Mouse (Mus musculus) bone marrow, adult 2 months (tissue): ENCODE data around the gene Rfx1. TPM values are rescaled to one million over a fixed set of nuclear protein-coding genes. Genes with fewer than 3 reads are reported as not detected.

ENCODE experiments used
- H3K27ac ChIP-seq: fragments of 200-500 bp; 2 replicates; pipeline ENCODE4 v1.5.1; 2012; ENCODE audit warnings: low read depth, mild to moderate bottlenecking, control low read depth, inconsistent platforms, low read length; ENCODE audit not compliant: control insufficient read depth, poor library complexity, insufficient read depth
- H3K4me1 ChIP-seq: fragments of 200-500 bp; 2 replicates; pipeline ENCODE4 v1.6.1; 2011; ENCODE audit warnings: low read length; ENCODE audit not compliant: control insufficient read depth, insufficient read depth
- H3K4me3 ChIP-seq: fragments of 200-500 bp; replicated peaks from 2 replicates; pipeline ENCODE3; 2011; ENCODE audit warnings: mild to moderate bottlenecking, low read depth, low read length, control low read depth; ENCODE audit not compliant: control insufficient read depth
- CTCF ChIP-seq: fragments of 200-500 bp; IDR thresholded peaks from 2 replicates; pipeline ENCODE4 v1.5.1; 2011; ENCODE audit warnings: low read length, control low read depth; ENCODE audit not compliant: control insufficient read depth, insufficient read depth
- POLR2A ChIP-seq: fragments of 200-500 bp; IDR thresholded peaks from 2 replicates; pipeline ENCODE4 v1.6.1; 2011; ENCODE audit warnings: low read depth, mild to moderate bottlenecking, control low read depth, low read length, borderline replicate concordance; ENCODE audit not compliant: control insufficient read depth
- WGBS: fragments of 180-500 bp; shearing (Covaris S2); methylation state at CpG from one replicate; pipeline ENCODE4 v1.1.7; 2018; 5-methylcytosine and 5-hydroxymethylcytosine counted together
- polyA plus RNA-seq: library from polyadenylated mRNA; stranded (reverse); fragments of >200 nt; gene quantifications from 2 replicates; pipeline ENCODE4 v1.2.4, GENCODE M21; 2011; ENCODE audit warnings: low replicate concordance; ENCODE audit not compliant: missing spikeins, insufficient read depth, insufficient read length

The Rfx1 gene
- polyA plus RNA-seq, 1 experiment, result 20.7 TPM

DNA sequence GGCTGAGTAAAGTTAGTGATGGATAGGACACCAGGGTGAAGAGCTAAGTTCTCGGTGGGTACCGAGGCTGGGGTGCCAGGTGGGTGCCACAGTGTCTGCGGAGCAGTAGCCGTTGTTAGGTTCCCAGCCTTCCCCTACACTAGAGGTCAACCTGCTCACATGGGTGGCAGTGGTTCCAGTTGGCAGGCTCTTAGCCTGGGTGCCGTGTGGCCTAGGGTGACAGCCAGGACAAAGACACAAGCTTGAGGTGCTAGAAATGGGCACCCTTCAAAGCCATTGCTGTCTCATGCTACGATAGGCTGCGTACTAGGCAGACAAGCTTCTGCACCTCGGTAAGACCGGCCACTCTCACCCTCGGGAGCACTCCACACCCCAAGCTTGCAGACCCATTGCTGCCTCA lies 5.7 kb downstream of the Rfx1 start:
- TF ChIP-seq POLR2A, result no peak
- no peak for TF ChIP-seq CTCF
- H3K4me3 ChIP-seq, result no peak overlapping the region
- H3K27ac ChIP-seq, result no peak overlapping the region
- H3K4me1 ChIP-seq, result peaks cover 2% of the 10 kb centered on the region; the same call in 1 of the 2 replicates
- WGBS, result 85% methylated on average over 10 of the region's 10 CpGs

- Histone ChIP-seq H3K4me3 (no peak overlapping the region), H3K4me1 (peaks cover 2% of the 10 kb centered on the region; the same call in 1 of the 2 replicates), H3K27ac (no peak overlapping the region)
- TF ChIP-seq POLR2A (no peak), CTCF (no peak)
- WGBS, result 71% methylated on average over 10 of the region's 10 CpGs
Observed at GRCm38 (mm10) chr8:84073230-84073976, 6.8 kb downstream of the Rfx1 start.

DNA sequence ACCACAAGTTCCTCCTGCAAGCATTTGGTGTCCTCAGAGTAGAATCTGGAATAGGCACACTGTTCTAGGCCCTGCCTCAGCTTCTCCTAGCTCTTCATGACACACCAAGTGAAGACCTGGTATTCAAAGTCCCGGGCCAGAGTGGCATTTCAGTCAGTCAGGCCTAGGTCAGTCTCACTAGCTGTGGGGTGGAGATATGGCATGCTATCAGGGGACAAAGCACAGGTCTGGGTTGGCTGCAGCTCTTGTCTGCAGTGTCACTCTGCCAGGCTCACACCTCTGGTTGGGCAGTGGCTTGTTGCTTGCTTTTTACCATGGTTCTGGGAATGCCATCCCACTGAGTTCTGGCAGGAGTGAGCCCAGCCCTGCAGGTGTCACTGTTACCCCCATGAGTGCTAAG lies 9.8 kb downstream of the Rfx1 start:
- H3K27ac ChIP-seq, result no peak overlapping the region
- WGBS, result 75% methylated on average over 1 of the region's 1 CpGs
- no peak overlapping the region for H3K4me3 ChIP-seq
- TF ChIP-seq CTCF, result no peak
- TF ChIP-seq POLR2A, result no peak
- no peaks in the 10 kb centered on the region; the same call in 1 of the 2 replicates for H3K4me1 ChIP-seq

DNA sequence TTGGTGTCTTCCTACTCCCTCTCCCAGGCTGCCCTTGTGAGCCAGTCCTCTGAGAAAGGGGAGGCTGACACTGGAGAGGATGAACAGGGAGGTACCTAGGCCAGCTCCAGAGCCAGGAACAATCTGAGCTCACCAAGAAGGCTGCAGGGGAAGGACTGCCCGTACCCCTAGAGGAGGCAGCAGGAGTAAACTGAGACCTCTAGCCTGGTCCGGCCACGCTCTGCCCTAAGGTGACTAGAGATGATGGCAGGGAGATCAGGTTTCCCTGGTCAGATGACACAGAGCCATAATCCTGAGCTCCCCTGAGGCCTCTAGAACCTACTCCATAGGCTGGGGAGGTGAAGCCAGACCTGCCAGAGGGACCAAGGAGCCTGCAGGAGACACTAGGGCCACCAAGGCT lies 10.2 kb downstream of the Rfx1 start:
- TF ChIP-seq CTCF (no peak), POLR2A (no peak)
- 99% methylated on average over 3 of the region's 3 CpGs for WGBS
- Histone ChIP-seq H3K4me1 (no peaks in the 10 kb centered on the region), H3K27ac (no peak overlapping the region), H3K4me3 (no peak overlapping the region)

GRCm38 (mm10) chr8:84079206-84079605 lies 12.6 kb downstream of the Rfx1 start:
- no peak for TF ChIP-seq POLR2A
- TF ChIP-seq CTCF, result no peak
- no peak overlapping the region for H3K4me3 ChIP-seq
- WGBS, result 78% methylated on average over 5 of the region's 5 CpGs
- no peak overlapping the region for H3K27ac ChIP-seq
- no peaks in the 10 kb centered on the region for H3K4me1 ChIP-seq

GRCm38 (mm10) chr8:84083829-84084241 lies 17.2 kb downstream of the Rfx1 start:
- Histone ChIP-seq H3K4me1 (no peaks in the 10 kb centered on the region), H3K4me3 (no peak overlapping the region), H3K27ac (no peak overlapping the region)
- 84% methylated on average over 8 of the region's 8 CpGs for WGBS
- TF ChIP-seq CTCF (no peak), POLR2A (no peak)

- Histone ChIP-seq H3K4me1 (no peaks in the 10 kb centered on the region), H3K4me3 (no peak overlapping the region), H3K27ac (no peak overlapping the region)
- WGBS, result 91% methylated on average over 42 of the region's 42 CpGs
- no peak for TF ChIP-seq POLR2A
- TF ChIP-seq CTCF, result no peak
Observed at GRCm38 (mm10) chr8:84084341-84085115, 17.9 kb downstream of the Rfx1 start.

GRCm38 (mm10) chr8:84087156-84087555 lies 20.5 kb downstream of the Rfx1 start:
- Histone ChIP-seq H3K4me1 (no peaks in the 10 kb centered on the region), H3K4me3 (no peak overlapping the region), H3K27ac (no peak overlapping the region)
- 86% methylated on average over 7 of the region's 7 CpGs for WGBS
- no peak for TF ChIP-seq CTCF
- no peak for TF ChIP-seq POLR2A

DNA sequence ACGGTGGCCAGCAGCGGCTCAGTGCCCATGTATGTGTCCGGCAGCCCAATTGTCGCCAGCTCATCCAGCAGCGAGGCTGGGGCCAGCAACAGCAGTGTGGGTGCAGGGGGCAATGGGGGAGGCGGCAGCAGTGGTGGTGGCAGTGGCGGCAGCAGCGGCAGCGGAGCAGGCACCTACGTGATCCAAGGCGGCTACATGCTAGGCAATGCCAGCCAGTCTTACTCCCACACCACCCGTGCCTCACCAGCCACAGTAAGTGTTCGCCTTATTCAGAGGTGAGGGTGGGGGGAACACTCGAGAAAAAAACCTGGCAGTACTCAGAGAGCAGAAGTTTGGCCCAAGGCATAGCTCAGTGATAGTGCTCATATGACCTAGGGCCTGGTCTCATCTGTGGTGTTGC lies 21.2 kb downstream of the Rfx1 start:
- H3K4me3 ChIP-seq, result no peak overlapping the region
- WGBS, result 91% methylated on average over 14 of the region's 14 CpGs
- no peak overlapping the region for H3K27ac ChIP-seq
- H3K4me1 ChIP-seq, result no peaks in the 10 kb centered on the region
- TF ChIP-seq POLR2A, result no peak
- no peak for TF ChIP-seq CTCF
